Mouse (Mus musculus): Measurements from ENCODE around the gene Tubg2. TPM values are rescaled to one million over a fixed set of nuclear protein-coding genes. Genes with fewer than 3 reads are reported as not detected.

Gene Tubg2
- total RNA-seq, 1 experiment from 2014 or later, result not detected

DNA sequence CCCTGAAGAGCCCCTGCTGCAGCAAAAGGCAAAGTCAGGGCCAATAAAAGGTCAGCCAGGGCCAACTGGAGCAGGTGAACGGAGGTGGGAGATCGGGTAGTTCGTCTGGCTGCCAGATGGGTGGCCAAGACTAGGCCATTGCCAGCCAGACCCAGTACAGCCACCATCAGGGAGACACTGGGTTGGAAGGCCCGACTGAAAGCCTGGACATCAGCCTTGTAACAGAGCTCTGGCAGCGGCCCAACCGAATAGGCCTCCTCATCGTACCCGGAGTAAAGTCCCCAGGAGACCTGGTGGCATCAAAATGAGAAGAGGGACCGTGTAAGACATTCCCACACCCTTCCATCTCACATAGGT is 18.7 kb downstream of the Tubg2 start:
- ATAC-seq (replicated peaks; ENCODE audit: insufficient number of reproducible peaks, low FRiP score, low TSS enrichment, poor library complexity, severe bottlenecking), result no peak

- no peak for ATAC-seq (replicated peaks; ENCODE audit: insufficient number of reproducible peaks, low FRiP score, low TSS enrichment, poor library complexity, severe bottlenecking)
Observed at GRCm38 (mm10) chr11:101174851-101175628, 19.3 kb downstream of the Tubg2 start, which contains the start of gene Ccr10. Ccr10 (minus strand) TSS chr11:101175443.

DNA sequence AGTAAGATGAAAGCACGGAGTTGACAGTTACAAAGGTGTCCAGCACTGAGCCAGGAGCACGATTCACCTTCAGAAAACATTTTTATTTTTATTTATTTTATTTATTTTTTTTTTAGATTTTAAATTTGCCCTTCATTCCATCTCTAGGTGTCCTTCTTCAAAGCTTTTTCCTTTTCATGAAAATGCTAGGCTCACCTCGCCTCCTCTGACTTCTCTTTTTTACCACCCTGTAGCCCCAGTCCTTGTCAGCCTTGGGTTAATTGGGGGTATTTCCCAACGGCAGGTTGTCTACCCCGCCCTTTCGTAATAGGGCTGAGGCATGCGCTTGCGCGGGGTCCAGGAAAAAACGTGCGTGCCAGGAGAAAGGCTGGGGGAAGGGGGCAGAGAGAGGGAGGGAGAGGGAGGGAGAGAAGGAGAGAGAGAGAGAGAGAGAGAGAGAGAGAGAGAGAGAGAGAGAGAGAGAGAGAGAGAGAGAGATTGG is 20.0 kb downstream of the Tubg2 start:
- no peak for ATAC-seq (replicated peaks; ENCODE audit: insufficient number of reproducible peaks, low FRiP score, low TSS enrichment, poor library complexity, severe bottlenecking)

DNA sequence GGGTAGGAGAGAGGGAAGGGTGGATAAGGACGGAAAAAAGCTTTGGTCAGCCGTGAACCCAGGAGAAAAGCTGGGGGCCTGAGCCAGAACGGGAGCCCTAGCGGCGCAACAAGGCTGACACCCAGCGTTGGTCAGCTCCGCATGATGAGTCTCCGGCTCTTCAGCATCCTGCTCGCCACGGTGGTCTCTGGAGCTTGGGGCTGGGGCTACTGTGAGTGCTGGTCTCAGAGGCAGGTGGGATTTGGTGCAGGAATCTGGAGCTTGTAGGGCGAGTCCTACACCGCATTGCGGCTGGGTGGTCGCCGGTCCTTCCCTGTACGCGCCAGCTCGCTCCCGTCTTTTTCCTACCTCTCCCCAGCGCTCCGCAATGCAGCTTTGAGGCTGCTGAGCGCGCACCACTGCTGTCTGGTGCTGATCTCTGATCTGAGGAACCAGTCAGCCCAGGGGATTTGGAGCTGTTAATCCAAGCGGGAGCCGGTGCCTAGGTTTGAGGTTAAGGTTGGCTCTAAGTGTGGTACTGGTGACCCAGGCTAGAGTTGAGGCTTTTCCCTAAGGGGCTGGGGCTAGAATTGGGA is 20.5 kb downstream of the Tubg2 start:
- ATAC-seq (replicated peaks; ENCODE audit: insufficient number of reproducible peaks, low FRiP score, low TSS enrichment, poor library complexity, severe bottlenecking), result no peak

DNA sequence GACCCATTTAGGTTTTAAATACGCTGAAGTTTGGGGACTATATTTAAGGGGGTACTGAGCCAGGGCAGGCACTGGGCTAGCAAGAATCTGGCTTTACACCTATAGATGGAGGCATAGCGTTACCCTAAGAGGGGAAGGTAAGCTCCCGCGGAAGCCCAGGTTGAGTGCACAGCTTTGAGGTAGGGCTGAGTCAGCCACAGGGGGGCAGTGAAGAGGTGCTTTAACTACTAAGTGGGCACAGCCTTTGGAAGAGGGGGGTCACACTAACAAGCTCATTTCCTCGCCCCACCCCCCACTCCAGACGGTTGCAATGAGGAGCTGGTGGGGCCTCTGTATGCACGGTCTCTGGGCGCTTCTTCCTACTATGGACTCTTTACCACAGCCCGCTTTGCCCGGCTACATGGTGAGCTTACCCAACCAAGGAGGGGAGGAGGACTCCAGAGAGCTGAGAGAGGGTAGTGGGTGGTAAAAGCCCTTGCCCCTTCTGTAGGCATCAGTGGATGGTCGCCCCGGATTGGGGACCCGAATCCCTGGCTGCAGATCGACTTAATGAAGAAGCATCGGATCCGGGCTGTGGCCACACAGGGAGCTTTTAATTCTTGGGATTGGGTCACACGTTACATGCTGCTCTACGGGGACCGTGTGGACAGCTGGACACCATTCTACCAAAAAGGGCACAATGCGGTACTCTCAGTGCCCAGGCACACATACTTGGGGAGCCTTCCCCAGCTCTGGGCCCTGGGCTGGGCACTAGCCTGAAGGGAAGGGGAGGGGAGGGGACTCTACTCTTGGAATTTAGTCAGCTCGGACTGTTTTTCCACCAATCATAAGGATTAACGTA is 21.4 kb downstream of the Tubg2 start:
- no peak for ATAC-seq (replicated peaks; ENCODE audit: insufficient number of reproducible peaks, low FRiP score, low TSS enrichment, poor library complexity, severe bottlenecking)

DNA sequence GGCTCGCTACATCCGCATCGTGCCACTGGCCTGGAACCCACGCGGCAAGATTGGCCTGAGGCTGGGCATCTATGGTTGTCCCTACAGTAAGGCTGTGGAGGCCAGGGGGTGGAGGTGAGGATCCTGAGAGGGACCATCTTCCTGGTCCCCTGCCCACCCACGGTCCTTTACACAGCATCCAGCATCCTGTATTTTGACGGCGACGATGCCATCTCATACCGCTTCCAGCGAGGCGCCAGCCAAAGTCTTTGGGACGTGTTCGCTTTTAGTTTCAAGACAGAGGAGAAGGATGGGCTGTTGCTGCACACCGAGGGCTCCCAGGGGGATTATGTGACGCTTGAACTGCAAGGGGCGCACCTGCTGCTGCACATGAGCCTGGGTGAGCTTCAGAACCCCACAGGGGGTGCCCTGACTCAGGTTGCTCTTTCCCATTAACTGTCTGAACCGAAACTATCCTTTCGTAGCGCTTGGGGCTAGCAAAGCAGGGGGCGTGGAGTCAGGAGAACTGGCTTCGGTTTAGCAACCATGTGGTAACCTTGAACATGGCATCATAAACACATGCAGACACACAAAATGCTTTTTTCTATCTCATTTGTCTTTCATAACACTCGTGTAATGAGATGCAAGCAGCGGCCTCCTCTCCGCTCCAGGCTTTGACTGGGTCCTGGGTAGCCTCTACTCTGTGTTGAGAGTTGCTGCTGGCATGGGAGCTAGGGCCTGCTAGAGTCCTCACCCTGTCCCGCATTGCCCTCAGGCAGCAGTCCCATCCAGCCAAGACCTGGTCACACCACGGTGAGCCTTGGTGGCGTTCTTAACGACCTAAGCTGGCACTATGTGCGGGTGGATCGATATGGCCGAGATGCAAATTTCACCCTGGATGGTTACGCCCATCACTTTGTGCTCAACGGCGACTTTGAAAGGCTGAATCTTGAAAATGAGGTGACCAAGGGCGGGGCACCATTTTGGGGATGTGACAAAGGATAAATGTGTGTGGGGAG is 22.7 kb downstream of the Tubg2 start:
- no peak for ATAC-seq (replicated peaks; ENCODE audit: insufficient number of reproducible peaks, low FRiP score, low TSS enrichment, poor library complexity, severe bottlenecking)

- ATAC-seq (replicated peaks; ENCODE audit: insufficient number of reproducible peaks, low FRiP score, low TSS enrichment, poor library complexity, severe bottlenecking), result no peak
Observed at GRCm38 (mm10) chr11:101179306-101179705, 23.6 kb downstream of the Tubg2 start.

DNA sequence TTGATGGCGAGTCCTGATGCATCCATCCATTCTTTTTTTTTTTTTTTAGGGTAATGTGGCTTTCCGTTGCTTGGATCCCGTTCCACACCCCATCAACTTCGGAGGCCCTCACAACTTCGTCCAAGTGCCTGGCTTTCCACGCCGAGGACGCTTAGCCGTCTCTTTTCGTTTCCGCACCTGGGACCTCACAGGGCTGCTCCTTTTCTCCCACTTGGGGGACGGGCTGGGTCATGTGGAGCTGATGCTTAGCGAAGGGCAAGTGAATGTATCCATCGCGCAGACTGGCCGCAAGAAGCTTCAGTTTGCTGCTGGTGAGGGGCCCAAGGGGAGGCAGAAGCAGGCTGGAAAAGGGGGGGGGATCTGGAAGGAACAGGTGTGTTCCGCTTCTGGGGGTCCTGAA is 24.6 kb downstream of the Tubg2 start:
- ATAC-seq (replicated peaks; ENCODE audit: insufficient number of reproducible peaks, low FRiP score, low TSS enrichment, poor library complexity, severe bottlenecking), result no peak

GRCm38 (mm10) chr11:101180846-101181740 is 25.4 kb downstream of the Tubg2 start:
- peak; percentile 38; the same call in 1 of the 2 replicates for ATAC-seq (replicated peaks; ENCODE audit: insufficient number of reproducible peaks, low FRiP score, low TSS enrichment, poor library complexity, severe bottlenecking)

- no peak for ATAC-seq (replicated peaks; ENCODE audit: insufficient number of reproducible peaks, low FRiP score, low TSS enrichment, poor library complexity, severe bottlenecking)
Observed at GRCm38 (mm10) chr11:101181961-101182360, 26.3 kb downstream of the Tubg2 start.

DNA sequence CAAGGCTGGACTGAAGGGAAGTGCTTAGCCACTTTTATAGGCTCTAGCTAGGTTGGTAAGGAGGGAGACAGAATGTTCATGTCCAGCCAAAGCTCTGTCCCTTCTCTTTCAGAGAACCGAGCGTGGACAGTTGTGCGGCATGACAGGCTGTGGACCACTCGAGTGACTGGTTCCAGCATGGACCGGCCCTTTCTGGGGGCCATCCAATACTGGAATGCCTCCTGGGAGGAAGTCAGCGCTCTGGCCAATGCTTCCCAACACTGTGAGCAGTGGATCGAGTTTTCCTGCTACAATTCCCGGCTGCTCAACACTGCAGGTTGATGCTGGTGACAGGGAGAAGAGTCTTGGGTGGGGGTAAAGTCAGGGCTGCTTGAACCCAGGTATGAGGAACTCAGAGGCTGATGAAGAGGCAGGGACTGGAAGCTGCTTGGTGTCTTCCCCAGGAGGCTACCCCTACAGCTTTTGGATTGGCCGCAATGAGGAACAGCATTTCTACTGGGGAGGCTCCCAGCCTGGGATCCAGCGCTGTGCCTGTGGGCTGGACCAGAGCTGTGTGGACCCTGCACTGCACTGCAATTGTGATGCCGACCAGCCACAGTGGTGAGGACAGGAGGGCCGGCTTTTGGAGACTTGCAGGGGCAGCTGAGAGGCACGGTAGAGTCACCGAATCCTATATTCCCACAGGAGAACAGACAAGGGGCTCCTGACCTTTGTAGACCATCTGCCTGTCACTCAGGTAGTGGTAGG is 27.2 kb downstream of the Tubg2 start:
- ATAC-seq (replicated peaks; ENCODE audit: insufficient number of reproducible peaks, low FRiP score, low TSS enrichment, poor library complexity, severe bottlenecking), result no peak

DNA sequence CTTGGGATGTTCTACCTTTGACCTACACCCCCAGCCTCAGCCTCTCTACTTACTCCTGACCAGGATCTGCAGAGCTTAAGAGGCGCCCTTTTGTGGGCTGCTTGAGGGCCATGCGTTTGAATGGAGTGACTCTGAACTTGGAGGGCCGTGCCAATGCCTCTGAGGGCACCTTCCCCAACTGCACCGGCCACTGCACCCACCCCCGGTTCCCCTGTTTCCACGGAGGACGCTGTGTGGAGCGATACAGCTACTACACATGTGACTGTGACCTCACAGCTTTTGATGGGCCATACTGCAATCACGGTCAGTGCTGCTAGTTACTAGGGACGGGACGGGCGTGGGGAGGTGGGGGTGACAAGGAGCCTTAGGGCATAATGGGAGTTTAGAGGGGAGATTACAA is 29.3 kb downstream of the Tubg2 start:
- no peak for ATAC-seq (replicated peaks; ENCODE audit: insufficient number of reproducible peaks, low FRiP score, low TSS enrichment, poor library complexity, severe bottlenecking)

DNA sequence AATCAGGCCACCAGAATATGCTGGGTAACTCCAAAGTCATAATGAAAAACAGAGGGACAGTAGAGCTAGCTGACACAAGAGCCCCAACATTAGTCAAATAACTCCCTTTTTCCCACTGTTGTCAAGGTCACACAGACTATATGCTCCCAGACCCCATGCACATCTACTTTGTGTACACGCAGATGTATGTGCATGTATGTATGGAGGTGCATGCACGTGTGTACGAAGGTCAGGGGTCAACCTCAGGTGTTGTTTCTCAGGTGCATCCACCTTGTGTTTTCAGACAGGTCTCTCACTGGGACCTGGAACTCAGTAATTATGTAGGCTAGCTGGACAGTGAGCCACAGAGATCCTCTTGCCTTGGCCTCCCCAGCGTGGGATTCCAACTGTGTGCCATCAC is 29.7 kb downstream of the Tubg2 start:
- ATAC-seq (replicated peaks; ENCODE audit: insufficient number of reproducible peaks, low FRiP score, low TSS enrichment, poor library complexity, severe bottlenecking), result no peak

- no peak for ATAC-seq (replicated peaks; ENCODE audit: insufficient number of reproducible peaks, low FRiP score, low TSS enrichment, poor library complexity, severe bottlenecking)
Observed at GRCm38 (mm10) chr11:101186526-101187247, 31.0 kb downstream of the Tubg2 start.

DNA sequence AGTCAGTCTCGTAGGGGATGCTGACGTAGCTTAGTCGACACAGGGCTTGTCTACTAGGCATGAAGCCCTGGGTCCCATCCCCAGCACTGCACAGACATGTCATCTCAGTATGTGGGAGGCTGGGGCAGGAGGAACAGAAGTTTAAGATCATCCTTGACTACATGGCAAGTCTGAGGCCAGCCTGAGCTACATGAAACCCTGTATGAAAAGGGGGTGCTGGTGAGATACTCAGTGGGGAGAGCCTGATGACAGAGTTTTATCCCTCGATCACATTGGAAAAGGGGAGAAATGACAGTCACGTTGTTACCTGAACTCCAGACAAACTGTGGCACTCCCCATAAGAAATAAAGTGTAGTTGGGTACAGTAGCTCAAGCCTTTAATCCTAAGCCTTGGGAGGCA is 31.8 kb downstream of the Tubg2 start:
- no peak for ATAC-seq (replicated peaks; ENCODE audit: insufficient number of reproducible peaks, low FRiP score, low TSS enrichment, poor library complexity, severe bottlenecking)

DNA sequence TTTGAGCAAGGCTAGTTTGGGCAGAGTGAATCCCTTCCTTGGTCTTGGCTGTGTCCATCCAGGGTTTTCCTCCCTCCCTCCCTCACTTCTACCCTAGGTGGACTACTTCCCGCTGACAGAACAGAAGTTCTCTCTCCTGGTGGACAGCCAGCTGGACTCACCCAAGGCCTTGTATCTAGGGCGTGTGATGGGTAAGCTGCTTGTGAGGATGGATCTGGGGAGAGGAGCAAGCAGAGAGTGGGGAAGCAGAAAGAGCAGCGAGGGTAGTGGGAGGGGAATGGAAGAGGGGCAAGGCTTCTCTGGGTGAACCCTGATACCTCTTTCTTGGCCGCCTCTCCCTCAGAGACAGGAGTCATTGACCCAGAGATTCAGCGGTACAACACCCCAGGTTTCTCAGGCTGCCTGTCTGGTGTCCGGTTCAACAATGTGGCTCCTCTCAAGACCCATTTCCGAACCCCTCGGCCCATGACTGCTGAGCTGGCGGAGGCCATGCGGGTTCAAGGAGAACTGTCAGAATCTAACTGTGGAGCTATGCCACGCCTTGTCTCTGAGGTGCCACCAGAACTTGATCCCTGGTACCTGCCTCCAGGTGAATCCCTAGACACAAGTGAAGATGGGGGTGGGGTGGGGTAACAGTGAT is 32.6 kb downstream of the Tubg2 start:
- no peak for ATAC-seq (replicated peaks; ENCODE audit: insufficient number of reproducible peaks, low FRiP score, low TSS enrichment, poor library complexity, severe bottlenecking)

Measured in monocyte, adult 5-6 weeks (primary cell).